Mouse (Mus musculus) layer of hippocampus, adult 18-20 months (tissue): ENCODE results near the gene Lin28b. TPM values are rescaled to one million over a fixed set of nuclear protein-coding genes. Genes with fewer than 3 reads are reported as not detected.

Source experiments
- DNase-seq, 2 experiments: peaks; one replicate each; pipeline ENCODE4 v3.0.0; 2022; ENCODE audit warnings: low spot score in 2 of 2
- total RNA-seq, 2 experiments: library from RNA; stranded (reverse); gene quantifications; 2 replicates each; pipeline ENCODE4 v1.2.3; 2021

Lin28b gene
- total RNA-seq, 2 experiments from 2014 or later = 1.8 to 2.1 TPM

GRCm38 (mm10) chr10:45328196-45329000, 157.8 kb downstream of the Lin28b start:
- DNase-seq = no peak

Other genes starting within 250 kb of the Lin28b start
- gene Bves, start 150.6 kb downstream of the Lin28b start, total RNA-seq = 1 to 10 TPM; 3.6 to 4.0 TPM
- 10 to 100 TPM; 39.0 to 47.5 TPM for gene Hace1, start 91.4 kb upstream of the Lin28b start, total RNA-seq